Mouse (Mus musculus) CH12.LX (cell line): ENCODE measurements around the gene Lair1. TPM values are rescaled to one million over a fixed set of nuclear protein-coding genes. Genes with fewer than 3 reads are reported as not detected.
"Not testable (repeated sequence)": the region's sequence is repeated elsewhere in the genome, so short reads cannot be mapped to it uniquely, and the experiment has no call there.

Source experiments
- DNase-seq: peaks from one replicate; pipeline ENCODE4 v3.0.0-alpha.2; 2013; ENCODE audit errors: extremely low read depth
- H3K27ac ChIP-seq: 2 replicates; pipeline ENCODE4 v1.5.1; 2012; ENCODE audit warnings: low read depth, mild to moderate bottlenecking, control low read depth, moderate library complexity; ENCODE audit not compliant: insufficient read depth
- H3K27me3 ChIP-seq: replicated peaks from 2 replicates; pipeline ENCODE3; 2012; ENCODE audit warnings: inconsistent platforms
- H3K36me3 ChIP-seq, 2 experiments: replicated peaks in 1 of 2; 2 replicates each; pipeline versions ENCODE3 to v1.6.1; 2012; ENCODE audit warnings: inconsistent platforms in 1 of 2, low read length in 1 of 2, mild to moderate bottlenecking in 1 of 2, mixed read lengths in 1 of 2, moderate library complexity in 1 of 2; ENCODE audit not compliant: control insufficient read depth in 1 of 2, insufficient read depth in 1 of 2
- H3K4me1 ChIP-seq, 2 experiments: 2 replicates each; pipeline ENCODE4 v1.6.1; 2012; ENCODE audit warnings: inconsistent platforms in 1 of 2, moderate library complexity in 1 of 2; ENCODE audit not compliant: insufficient read depth in 2 of 2, control insufficient read depth in 1 of 2
- H3K4me2 ChIP-seq: 2 replicates; pipeline ENCODE4 v1.6.1; 2012; ENCODE audit warnings: low read depth, mild to moderate bottlenecking, control low read depth; ENCODE audit not compliant: poor library complexity, insufficient read depth, severe bottlenecking
- H3K4me3 ChIP-seq, 3 experiments: fragments of 150-350 bp in 1 of 3; sonication (generic) in 1 of 3; replicated peaks in 1 of 3; 2 replicates each; pipeline versions ENCODE3 to v1.5.1; 2011 to 2012; ENCODE audit warnings: low read depth in 2 of 3, low read length in 2 of 3, mild to moderate bottlenecking in 2 of 3, moderate library complexity in 2 of 3, control low read depth in 1 of 3, improper control_type of control experiment in 1 of 3, inconsistent platforms in 1 of 3, mixed read lengths in 1 of 3; ENCODE audit not compliant: poor library complexity in 1 of 3
- H3K79me2 ChIP-seq: replicated peaks from 2 replicates; pipeline ENCODE4 v1.6.1; 2012; ENCODE audit warnings: mild to moderate bottlenecking, moderate library complexity; ENCODE audit not compliant: control insufficient read depth, poor library complexity, insufficient read depth, severe bottlenecking; ENCODE audit errors: extremely low read depth
- H3K9ac ChIP-seq: 2 replicates; pipeline ENCODE4 v1.6.1; 2012; ENCODE audit warnings: low read depth, mild to moderate bottlenecking, control low read depth, moderate library complexity; ENCODE audit not compliant: insufficient read depth
- H3K9me3 ChIP-seq: replicated peaks from 2 replicates; pipeline ENCODE3; 2012; ENCODE audit warnings: low read length, inconsistent platforms, mixed read lengths
- BHLHE40 ChIP-seq: IDR thresholded peaks from 2 replicates; pipeline ENCODE4 v1.6.1; 2011; ENCODE audit warnings: mild to moderate bottlenecking, low read depth, low read length, improper control_type of control experiment
- CTCF ChIP-seq, 2 experiments: IDR thresholded peaks in 1 of 2; conservative IDR thresholded peaks in 1 of 2; 2 replicates each; pipeline ENCODE4 v1.5.1; 2011 to 2012; ENCODE audit warnings: low read depth in 2 of 2, low read length in 2 of 2, improper control_type of control experiment in 1 of 2, inconsistent platforms in 1 of 2, mild to moderate bottlenecking in 1 of 2, moderate library complexity in 1 of 2
- ELF1 ChIP-seq: IDR thresholded peaks from 2 replicates; pipeline ENCODE4 v1.6.1; 2014; ENCODE audit warnings: low read depth, mild to moderate bottlenecking, inconsistent platforms, low read length, improper control_type of control experiment
- ETS1 ChIP-seq: conservative IDR thresholded peaks from 2 replicates; pipeline ENCODE4 v1.6.1; 2012; ENCODE audit warnings: low read depth, mild to moderate bottlenecking, inconsistent platforms, low read length, improper control_type of control experiment, moderate library complexity
- JUND ChIP-seq: conservative IDR thresholded peaks from 2 replicates; pipeline ENCODE4 v1.6.1; 2011; ENCODE audit warnings: low read depth, low read length, improper control_type of control experiment
- MAX ChIP-seq: IDR thresholded peaks from 2 replicates; pipeline ENCODE4 v1.6.1; 2011; ENCODE audit warnings: low read length, improper control_type of control experiment
- MYC ChIP-seq: IDR thresholded peaks from 2 replicates; pipeline ENCODE4 v1.6.1; 2011; ENCODE audit warnings: low read depth, mild to moderate bottlenecking, improper control_type of control experiment, low read length
- NELFE ChIP-seq: IDR thresholded peaks from 2 replicates; pipeline ENCODE4 v1.6.1; 2011; ENCODE audit warnings: low read depth, low read length, improper control_type of control experiment
- RAD21 ChIP-seq: IDR thresholded peaks from 2 replicates; pipeline ENCODE4 v1.6.1; 2011; ENCODE audit warnings: low read depth, mild to moderate bottlenecking, low read length, improper control_type of control experiment, moderate library complexity
- SMC3 ChIP-seq: IDR thresholded peaks from 2 replicates; pipeline ENCODE4 v1.6.1; 2011; ENCODE audit warnings: low read depth, low read length, improper control_type of control experiment
- TCF12 ChIP-seq: IDR thresholded peaks from 2 replicates; pipeline ENCODE4 v1.6.1; 2014; ENCODE audit warnings: low read depth, mild to moderate bottlenecking, inconsistent platforms, low read length, improper control_type of control experiment
- ZC3H11A ChIP-seq: IDR thresholded peaks from 2 replicates; pipeline ENCODE4 v1.6.1; 2012; ENCODE audit warnings: low read depth, mild to moderate bottlenecking, inconsistent platforms, low read length, improper control_type of control experiment
- ZMIZ1 ChIP-seq: IDR thresholded peaks from 2 replicates; pipeline ENCODE4 v1.6.1; 2012; ENCODE audit warnings: low read depth, mild to moderate bottlenecking, inconsistent platforms, low read length, improper control_type of control experiment
- dilution Hi-C: fragments of 300-500 bp; cut with MboI; formaldehyde crosslinking; loops from 2 replicates; pipeline ENCODE4 v1.14.3; 2020; ENCODE audit warnings: low sequenced_read_pairs; ENCODE audit not compliant: extremely low pct_unique_long_range_greater_than_20kb, extremely low pct_ligation_motif_present
- in situ Hi-C: fragments of 300-500 bp; cut with MboI; formaldehyde crosslinking; loops from 3 replicates; pipeline ENCODE4 v1.14.3; 2019; ENCODE audit warnings: low sequenced_read_pairs, low pct_ligation_motif_present, low pct_unique_long_range_greater_than_20kb, mixed read lengths
- polyA plus RNA-seq: library from polyadenylated mRNA; unstranded; fragments of >175 nt; gene quantifications from 2 replicates; pipeline ENCODE4 v1.2.1, GENCODE M21; 2012; ENCODE audit warnings: low read depth; ENCODE audit not compliant: insufficient read length
- total RNA-seq, 2 experiments: library from RNA; depleted of rRNA; stranded (reverse); fragments of 300-350 nt in 1 of 2; fragments of >200 nt in 1 of 2; gene quantifications; 2 replicates each; pipeline ENCODE4 v1.2.3; 2012 to 2014

Lair1 gene
- total and polyA plus RNA-seq, 3 experiments = 0.21 to 4.6 (median 3.1) TPM

GRCm38 (mm10) chr7:4060602-4061188 lies 2.3 kb downstream of the Lair1 start:
- DNase-seq = peak; percentile 46
- H3K9ac ChIP-seq, in situ Hi-C loops, H3K4me3 ChIP-seq, H3K9me3 ChIP-seq, H3K79me2 ChIP-seq, H3K27me3 ChIP-seq, H3K27ac ChIP-seq, H3K36me3 ChIP-seq, dilution Hi-C loops: not testable (repeated sequence)
- Histone ChIP-seq H3K4me2 (0 out of 2 replicates have a peak overlapping the region, but pooled peaks have one; percentile 29), H3K4me1 (peaks cover 6 to 19% of the 10 kb centered on the region in 2 experiments; a peak in 3 of 4 replicates)
- TF ChIP-seq ETS1 = 0 out of 2 replicates have a peak, but pooled peaks have one; percentile 18
- peak; percentile 58; the same call in 1 of the 2 replicates for TF ChIP-seq TCF12
- TF ChIP-seq BHLHE40 = 0 out of 2 replicates have a peak, but pooled peaks have one; percentile 33

GRCm38 (mm10) chr7:4026794-4027421 lies 36.1 kb downstream of the Lair1 start:
- TF ChIP-seq ETS1 (no peak), BHLHE40 (no peak), NELFE (peak; percentile 58; the same call in 1 of the 2 replicates), JUND (no peak; the same call in 1 of the 2 replicates), MYC (0 out of 2 replicates have a peak, but pooled peaks have one; percentile 30), ZMIZ1 (no peak), CTCF (conservative IDR thresholded peaks at IDR 0.05 in 1 of 2, IDR thresholded peaks at IDR 0.05 in 1 of 2; ENCODE audit: low read depth in 2 of 2, low read length in 2 of 2) (peak; percentile 76 to 92), ELF1 (no peak), MAX (peak; percentile 39; the same call in 1 of the 2 replicates), SMC3 (peak; percentile 92), ZC3H11A (peak; percentile 67), RAD21 (peak; percentile 96)
- Histone ChIP-seq H3K4me3 (no peak overlapping the region), H3K9ac (no peak overlapping the region), H3K4me1 (peaks cover 0 to 9% of the 10 kb centered on the region in 2 experiments; a peak in 2 of 4 replicates), H3K27me3 (no peaks in the 10 kb centered on the region), H3K4me2 (no peak overlapping the region), H3K36me3 (no peaks in the 10 kb centered on the region), H3K9me3 (no peaks in the 10 kb centered on the region), H3K27ac (no peak overlapping the region), H3K79me2 (no peaks in the 10 kb centered on the region)
- DNase-seq = peak; percentile 75
- in situ Hi-C loops = no loop called here
- dilution Hi-C loops = no loop called here

GRCm38 (mm10) chr7:4004636-4005035 lies 58.4 kb downstream of the Lair1 start:
- H3K27ac ChIP-seq, H3K4me3 ChIP-seq, dilution Hi-C loops, H3K27me3 ChIP-seq, H3K9me3 ChIP-seq, H3K4me2 ChIP-seq, H3K79me2 ChIP-seq, H3K4me1 ChIP-seq, H3K36me3 ChIP-seq, H3K9ac ChIP-seq, DNase-seq, in situ Hi-C loops: not testable (repeated sequence)

GRCm38 (mm10) chr7:4003996-4004395 lies 59.0 kb downstream of the Lair1 start:
- H3K79me2 ChIP-seq, H3K4me3 ChIP-seq, in situ Hi-C loops, H3K9me3 ChIP-seq, H3K9ac ChIP-seq, DNase-seq, H3K27me3 ChIP-seq, H3K27ac ChIP-seq, H3K36me3 ChIP-seq, H3K4me2 ChIP-seq, dilution Hi-C loops, H3K4me1 ChIP-seq: not testable (repeated sequence)
